Mouse (Mus musculus): ENCODE data around the gene Tas1r2. TPM values are rescaled to one million over a fixed set of nuclear protein-coding genes. Genes with fewer than 3 reads are reported as not detected.

The Tas1r2 gene
- polyA plus RNA-seq, 1 experiment from 2014 or later, result not detected

- H3K27ac ChIP-seq (ENCODE audit: low read length), result no peak overlapping the region
- H3K9ac ChIP-seq (ENCODE audit: low read depth, low read length), result no peak overlapping the region
- WGBS (ENCODE audit: insufficient replicate concordance), result 18% methylated on average over 9 of the region's 9 CpGs
- ATAC-seq (ENCODE audit: low read depth), result no peak
- peaks cover 10% of the 10 kb centered on the region for H3K36me3 ChIP-seq (ENCODE audit: control insufficient read depth, insufficient read depth)
- no peaks in the 10 kb centered on the region for H3K9me3 ChIP-seq (replicated peaks; ENCODE audit: control insufficient read depth, low read length)
- no peak overlapping the region for H3K4me3 ChIP-seq (ENCODE audit: low read depth, low read length)
- no peak overlapping the region for H3K4me2 ChIP-seq (ENCODE audit: low read depth, low read length)
- no peaks in the 10 kb centered on the region; the same call in 1 of the 2 replicates for H3K27me3 ChIP-seq (ENCODE audit: control insufficient read depth, insufficient read depth, low read depth, low read length)
- peaks cover 16% of the 10 kb centered on the region for H3K4me1 ChIP-seq (ENCODE audit: control insufficient read depth, low read depth, low read length)
Observed at GRCm38 (mm10) chr4:139643972-139644371, 9.4 kb upstream of the Tas1r2 start.

GRCm38 (mm10) chr4:139646916-139647315, 6.4 kb upstream of the Tas1r2 start:
- no peaks in the 10 kb centered on the region for H3K27me3 ChIP-seq (ENCODE audit: control insufficient read depth, insufficient read depth, low read depth, low read length)
- H3K4me1 ChIP-seq (ENCODE audit: control insufficient read depth, low read depth, low read length), result peaks cover 2% of the 10 kb centered on the region; the same call in 1 of the 2 replicates
- 73% methylated on average over 7 of the region's 7 CpGs for WGBS (ENCODE audit: insufficient replicate concordance)
- H3K27ac ChIP-seq (ENCODE audit: low read length), result no peak overlapping the region
- H3K4me2 ChIP-seq (ENCODE audit: low read depth, low read length), result no peak overlapping the region
- H3K36me3 ChIP-seq (ENCODE audit: control insufficient read depth, insufficient read depth), result peaks cover 10% of the 10 kb centered on the region
- no peak for ATAC-seq (ENCODE audit: low read depth)
- no peak overlapping the region for H3K4me3 ChIP-seq (ENCODE audit: low read depth, low read length)
- no peaks in the 10 kb centered on the region for H3K9me3 ChIP-seq (replicated peaks; ENCODE audit: control insufficient read depth, low read length)
- no peak overlapping the region for H3K9ac ChIP-seq (ENCODE audit: low read depth, low read length)

GRCm38 (mm10) chr4:139650086-139650743, 3.1 kb upstream of the Tas1r2 start:
- 61% methylated on average over 15 of the region's 15 CpGs for WGBS (ENCODE audit: insufficient replicate concordance)
- H3K9ac ChIP-seq (ENCODE audit: low read depth, low read length), result no peak overlapping the region
- no peaks in the 10 kb centered on the region for H3K9me3 ChIP-seq (replicated peaks; ENCODE audit: control insufficient read depth, low read length)
- H3K4me2 ChIP-seq (ENCODE audit: low read depth, low read length), result no peak overlapping the region
- no peak for ATAC-seq (ENCODE audit: low read depth)
- no peak overlapping the region for H3K27ac ChIP-seq (ENCODE audit: low read length)
- H3K4me1 ChIP-seq (ENCODE audit: control insufficient read depth, low read depth, low read length), result no peaks in the 10 kb centered on the region
- H3K4me3 ChIP-seq (ENCODE audit: low read depth, low read length), result no peak overlapping the region
- no peaks in the 10 kb centered on the region for H3K27me3 ChIP-seq (ENCODE audit: control insufficient read depth, insufficient read depth, low read depth, low read length)
- H3K36me3 ChIP-seq (ENCODE audit: control insufficient read depth, insufficient read depth), result peaks cover 6% of the 10 kb centered on the region; the same call in 1 of the 2 replicates

- H3K36me3 ChIP-seq (ENCODE audit: control insufficient read depth, insufficient read depth), result peaks cover 2% of the 10 kb centered on the region; the same call in 1 of the 2 replicates
- no peak overlapping the region for H3K27ac ChIP-seq (ENCODE audit: low read length)
- H3K4me1 ChIP-seq (ENCODE audit: control insufficient read depth, low read depth, low read length), result no peaks in the 10 kb centered on the region
- no peak overlapping the region for H3K9ac ChIP-seq (ENCODE audit: low read depth, low read length)
- ATAC-seq (ENCODE audit: low read depth), result no peak
- H3K27me3 ChIP-seq (ENCODE audit: control insufficient read depth, insufficient read depth, low read depth, low read length), result no peaks in the 10 kb centered on the region
- 48% methylated on average over 11 of the region's 11 CpGs for WGBS (ENCODE audit: insufficient replicate concordance)
- no peaks in the 10 kb centered on the region for H3K9me3 ChIP-seq (replicated peaks; ENCODE audit: control insufficient read depth, low read length)
- H3K4me2 ChIP-seq (ENCODE audit: low read depth, low read length), result no peak overlapping the region
- H3K4me3 ChIP-seq (ENCODE audit: low read depth, low read length), result no peak overlapping the region
Observed at GRCm38 (mm10) chr4:139650907-139651306, 2.4 kb upstream of the Tas1r2 start.

- Histone ChIP-seq H3K9me3 (replicated peaks; ENCODE audit: control insufficient read depth, low read length) (no peaks in the 10 kb centered on the region), H3K4me1 (ENCODE audit: control insufficient read depth, low read depth, low read length) (no peaks in the 10 kb centered on the region), H3K27ac (ENCODE audit: low read length) (no peak overlapping the region), H3K4me3 (ENCODE audit: low read depth, low read length) (no peak overlapping the region), H3K27me3 (ENCODE audit: control insufficient read depth, insufficient read depth, low read depth, low read length) (no peaks in the 10 kb centered on the region), H3K4me2 (ENCODE audit: low read depth, low read length) (no peak overlapping the region), H3K9ac (ENCODE audit: low read depth, low read length) (no peak overlapping the region), H3K36me3 (ENCODE audit: control insufficient read depth, insufficient read depth) (no peaks in the 10 kb centered on the region)
- WGBS (ENCODE audit: insufficient replicate concordance), result 77% methylated on average over 14 of the region's 14 CpGs
- ATAC-seq (ENCODE audit: low read depth), result no peak
Observed at GRCm38 (mm10) chr4:139661897-139662296, 8.6 kb downstream of the Tas1r2 start.

GRCm38 (mm10) chr4:139667632-139668031, 14.3 kb downstream of the Tas1r2 start:
- no peak for ATAC-seq (ENCODE audit: low read depth)
- no peaks in the 10 kb centered on the region for H3K27me3 ChIP-seq (ENCODE audit: control insufficient read depth, insufficient read depth, low read depth, low read length)

GRCm38 (mm10) chr4:139669847-139670246, 16.5 kb downstream of the Tas1r2 start:
- ATAC-seq (ENCODE audit: low read depth), result no peak
- no peaks in the 10 kb centered on the region for H3K36me3 ChIP-seq (ENCODE audit: control insufficient read depth, insufficient read depth)
- no peak overlapping the region for H3K9ac ChIP-seq (ENCODE audit: low read depth, low read length)
- no peak overlapping the region for H3K27ac ChIP-seq (ENCODE audit: low read length)
- H3K27me3 ChIP-seq (ENCODE audit: control insufficient read depth, insufficient read depth, low read depth, low read length), result no peaks in the 10 kb centered on the region
- H3K4me1 ChIP-seq (ENCODE audit: control insufficient read depth, low read depth, low read length), result no peaks in the 10 kb centered on the region
- 10% methylated on average over 6 of the region's 6 CpGs for WGBS (ENCODE audit: insufficient replicate concordance)
- no peak overlapping the region for H3K4me2 ChIP-seq (ENCODE audit: low read depth, low read length)
- no peak overlapping the region for H3K4me3 ChIP-seq (ENCODE audit: low read depth, low read length)
- no peaks in the 10 kb centered on the region for H3K9me3 ChIP-seq (replicated peaks; ENCODE audit: control insufficient read depth, low read length)

More at GRCm38 (mm10) chr4:139667632-139668031, 14.3 kb downstream of the Tas1r2 start:
- Histone ChIP-seq H3K27ac (ENCODE audit: low read length) (no peak overlapping the region), H3K4me1 (ENCODE audit: control insufficient read depth, low read depth, low read length) (no peaks in the 10 kb centered on the region), H3K9ac (ENCODE audit: low read depth, low read length) (no peak overlapping the region), H3K4me2 (ENCODE audit: low read depth, low read length) (no peak overlapping the region), H3K36me3 (ENCODE audit: control insufficient read depth, insufficient read depth) (no peaks in the 10 kb centered on the region), H3K4me3 (ENCODE audit: low read depth, low read length) (no peak overlapping the region), H3K9me3 (replicated peaks; ENCODE audit: control insufficient read depth, low read length) (no peaks in the 10 kb centered on the region)
- WGBS (ENCODE audit: insufficient replicate concordance), result 66% methylated on average over 6 of the region's 6 CpGs

- Histone ChIP-seq H3K27me3 (ENCODE audit: control insufficient read depth, insufficient read depth, low read depth, low read length) (no peaks in the 10 kb centered on the region), H3K4me3 (ENCODE audit: low read depth, low read length) (no peak overlapping the region), H3K36me3 (ENCODE audit: control insufficient read depth, insufficient read depth) (no peaks in the 10 kb centered on the region), H3K4me2 (ENCODE audit: low read depth, low read length) (no peak overlapping the region), H3K4me1 (ENCODE audit: control insufficient read depth, low read depth, low read length) (no peaks in the 10 kb centered on the region), H3K27ac (ENCODE audit: low read length) (no peak overlapping the region), H3K9ac (ENCODE audit: low read depth, low read length) (no peak overlapping the region), H3K9me3 (replicated peaks; ENCODE audit: control insufficient read depth, low read length) (no peaks in the 10 kb centered on the region; the same call in 1 of the 2 replicates)
- whole genome bisulfite sequencing (ENCODE audit: insufficient replicate concordance), result 61% methylated on average over 9 of the region's 9 CpGs
- no peak for ATAC-seq (ENCODE audit: low read depth)
Observed at GRCm38 (mm10) chr4:139675696-139676095, 22.4 kb downstream of the Tas1r2 start.

- Histone ChIP-seq H3K9ac (ENCODE audit: low read depth, low read length) (no peak overlapping the region), H3K4me3 (ENCODE audit: low read depth, low read length) (no peak overlapping the region), H3K4me1 (ENCODE audit: control insufficient read depth, low read depth, low read length) (no peaks in the 10 kb centered on the region), H3K36me3 (ENCODE audit: control insufficient read depth, insufficient read depth) (no peaks in the 10 kb centered on the region), H3K27me3 (ENCODE audit: control insufficient read depth, insufficient read depth, low read depth, low read length) (no peaks in the 10 kb centered on the region), H3K4me2 (ENCODE audit: low read depth, low read length) (no peak overlapping the region), H3K27ac (ENCODE audit: low read length) (no peak overlapping the region), H3K9me3 (replicated peaks; ENCODE audit: control insufficient read depth, low read length) (no peaks in the 10 kb centered on the region; the same call in 1 of the 2 replicates)
- no peak for ATAC-seq (ENCODE audit: low read depth)
- WGBS (ENCODE audit: insufficient replicate concordance), result 65% methylated on average over 22 of the region's 22 CpGs
Observed at GRCm38 (mm10) chr4:139683728-139684638, 30.6 kb downstream of the Tas1r2 start.

Data from liver, embryonic 16.5 days (tissue).